Mouse (Mus musculus) cerebellum, postnatal 36 days (tissue): Measurements from ENCODE around the gene Atoh8.

ENCODE experiments used
- DNase-seq, 2 experiments: peaks; one replicate each; pipeline ENCODE4 v3.0.0; 2021 to 2022; ENCODE audit warnings: mixed read lengths in 2 of 2

Gene Atoh8

GRCm38 (mm10) chr6:72235098-72235806 is at the start of gene Atoh8:
Atoh8 (minus strand) TSS chr6:72235577.
- peak; percentile 70 to 73 for DNase-seq

GRCm38 (mm10) chr6:72283914-72284313 is 48.5 kb upstream of the Atoh8 start:
- peak; percentile 47 to 57 for DNase-seq

GRCm38 (mm10) chr6:72280410-72280998 is 45.1 kb upstream of the Atoh8 start:
- no peak for DNase-seq

DNA sequence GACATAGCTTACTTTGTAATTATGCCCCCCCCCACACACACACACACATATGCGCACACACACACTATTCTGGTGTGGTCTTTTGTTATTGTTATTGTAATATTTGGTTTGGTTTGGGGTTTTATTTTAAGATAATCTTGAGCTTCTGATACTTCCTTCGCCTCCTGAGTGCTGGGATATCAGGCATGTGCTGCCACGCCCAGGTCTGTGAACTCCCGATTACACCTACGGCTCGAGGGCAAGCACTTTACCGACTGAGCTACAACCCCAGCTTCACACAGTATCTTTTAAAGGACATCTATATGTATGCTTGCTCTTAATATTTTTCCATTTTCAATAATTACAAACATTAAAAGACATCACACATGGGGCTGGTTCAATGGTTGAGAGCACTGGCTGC is 44.1 kb upstream of the Atoh8 start:
- no peak for DNase-seq

GRCm38 (mm10) chr6:72278835-72279234 is 43.5 kb upstream of the Atoh8 start:
- DNase-seq, result no peak

DNA sequence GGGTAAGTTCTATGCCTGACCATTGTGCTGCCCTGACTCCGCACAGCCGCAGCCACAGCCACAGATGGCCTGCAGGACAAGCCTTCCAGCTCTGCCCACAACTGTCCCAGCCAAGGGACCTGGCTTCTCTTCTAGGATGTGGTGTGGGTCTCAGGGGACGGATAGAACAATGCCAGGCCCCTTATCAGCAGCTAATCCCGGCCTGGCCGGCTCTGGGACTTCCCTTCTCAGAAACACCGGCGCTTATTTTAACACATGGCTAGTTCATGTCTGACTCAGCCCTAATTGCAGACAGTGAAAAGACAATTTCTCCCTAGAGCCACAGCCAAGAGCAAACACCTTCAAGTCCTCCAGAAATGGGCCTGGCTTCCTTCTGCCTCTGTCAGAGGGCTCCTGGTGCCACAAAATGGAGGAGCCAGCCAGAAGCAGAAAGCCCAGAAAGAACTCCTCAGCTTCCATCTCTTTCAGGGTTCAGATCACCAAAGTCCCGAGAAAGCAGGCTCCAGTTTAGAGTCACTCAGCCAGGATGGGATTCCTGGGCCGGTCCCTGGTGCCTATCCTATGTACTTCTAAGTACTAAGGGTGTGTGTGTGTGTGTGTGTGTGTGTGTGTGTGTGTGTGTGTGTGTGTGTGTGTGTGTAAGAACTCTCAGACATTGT is 42.3 kb upstream of the Atoh8 start:
- DNase-seq, result no peak

DNA sequence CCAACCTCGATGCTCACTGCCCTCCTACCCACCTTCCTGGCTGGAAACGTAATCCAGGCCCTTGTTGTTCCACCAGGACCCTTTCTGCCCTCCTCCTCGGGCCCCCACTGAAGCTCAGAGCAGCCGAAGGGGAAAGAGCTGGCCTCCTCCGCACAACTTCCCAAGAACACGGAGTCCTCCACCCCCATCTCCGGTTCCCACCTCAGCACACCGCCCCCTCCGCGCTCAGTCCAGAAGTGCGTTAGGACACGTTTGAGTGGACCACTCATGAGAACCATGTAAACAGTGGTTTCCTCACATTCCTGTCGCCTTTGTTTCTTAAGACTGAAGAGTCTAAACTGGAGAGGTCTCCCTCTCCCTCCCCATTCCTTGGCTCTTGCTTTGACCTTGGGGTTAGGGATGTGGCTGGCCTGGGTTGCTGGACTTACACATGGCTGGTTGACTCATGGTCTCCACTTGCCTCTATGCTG is 41.6 kb upstream of the Atoh8 start:
- no peak for DNase-seq

GRCm38 (mm10) chr6:72276141-72276540 is 40.8 kb upstream of the Atoh8 start:
- no peak for DNase-seq

DNA sequence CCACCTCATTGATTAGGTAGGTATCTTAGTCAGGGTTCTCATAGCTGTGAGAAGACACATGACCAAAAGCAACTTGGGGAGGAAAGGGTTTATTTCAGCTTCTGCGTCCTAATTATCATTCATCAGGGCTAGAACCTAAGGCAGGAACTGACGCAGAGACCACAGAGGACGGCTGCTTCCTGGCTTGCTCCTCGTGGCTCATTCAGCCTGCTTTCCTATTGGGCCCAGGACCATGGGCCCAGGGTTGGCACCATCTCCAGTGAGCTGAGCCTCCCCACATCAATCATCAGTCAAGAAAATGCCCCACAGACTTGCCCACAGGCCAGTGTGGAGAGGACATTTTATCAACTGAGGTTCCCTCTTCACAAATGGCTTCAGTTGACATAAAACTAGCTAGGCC is 40.1 kb upstream of the Atoh8 start:
- no peak for DNase-seq

GRCm38 (mm10) chr6:72273153-72273552 is 37.8 kb upstream of the Atoh8 start:
- DNase-seq, result no peak

DNA sequence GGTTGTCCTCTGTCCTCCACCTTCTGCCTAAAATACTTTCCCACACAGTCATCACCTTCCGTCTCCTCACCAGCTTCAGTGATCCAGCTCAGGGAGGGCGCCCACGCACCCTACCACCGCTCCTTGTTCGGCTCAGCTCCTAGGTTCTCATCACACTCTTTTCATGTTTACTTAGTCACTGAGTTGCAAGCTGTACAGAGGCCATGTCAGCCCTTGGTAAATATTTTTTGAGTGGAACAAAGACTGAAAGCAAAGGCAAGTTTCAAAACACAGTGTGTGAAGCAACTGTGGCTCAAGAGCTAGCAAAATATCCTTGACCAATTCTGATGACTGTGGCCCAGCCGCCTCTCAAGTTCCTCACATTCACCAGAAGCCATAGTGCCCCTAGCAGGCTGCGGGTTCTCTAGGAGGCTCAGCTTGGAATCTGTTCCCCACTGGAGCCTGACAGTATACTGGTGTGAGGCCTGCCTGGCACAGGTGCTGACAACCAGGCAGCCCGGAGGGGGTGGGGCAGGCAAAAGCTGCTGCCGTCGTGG is 36.9 kb upstream of the Atoh8 start:
- no peak for DNase-seq

GRCm38 (mm10) chr6:72270952-72271519 is 35.7 kb upstream of the Atoh8 start:
- DNase-seq, result peak; percentile 84 to 85

DNA sequence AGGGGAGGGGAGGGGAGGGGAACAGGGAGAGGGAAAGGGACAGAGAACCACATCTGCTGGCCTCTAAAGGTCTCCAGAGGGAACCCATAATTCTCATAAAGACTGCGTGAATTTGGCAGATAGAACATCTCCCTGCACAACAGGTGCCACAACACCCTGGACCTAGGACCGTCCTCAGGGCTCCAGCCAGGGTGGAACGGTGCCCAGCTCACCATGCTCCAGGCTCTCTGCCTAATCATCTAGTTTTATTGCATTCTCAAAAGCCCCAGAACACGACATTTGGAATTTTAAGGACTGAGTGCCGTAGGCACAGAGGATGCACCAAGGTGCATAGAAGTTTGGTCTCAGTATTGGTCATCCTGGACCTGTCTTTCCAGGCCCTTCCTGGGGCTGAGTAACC is 34.9 kb upstream of the Atoh8 start:
- no peak for DNase-seq

DNA sequence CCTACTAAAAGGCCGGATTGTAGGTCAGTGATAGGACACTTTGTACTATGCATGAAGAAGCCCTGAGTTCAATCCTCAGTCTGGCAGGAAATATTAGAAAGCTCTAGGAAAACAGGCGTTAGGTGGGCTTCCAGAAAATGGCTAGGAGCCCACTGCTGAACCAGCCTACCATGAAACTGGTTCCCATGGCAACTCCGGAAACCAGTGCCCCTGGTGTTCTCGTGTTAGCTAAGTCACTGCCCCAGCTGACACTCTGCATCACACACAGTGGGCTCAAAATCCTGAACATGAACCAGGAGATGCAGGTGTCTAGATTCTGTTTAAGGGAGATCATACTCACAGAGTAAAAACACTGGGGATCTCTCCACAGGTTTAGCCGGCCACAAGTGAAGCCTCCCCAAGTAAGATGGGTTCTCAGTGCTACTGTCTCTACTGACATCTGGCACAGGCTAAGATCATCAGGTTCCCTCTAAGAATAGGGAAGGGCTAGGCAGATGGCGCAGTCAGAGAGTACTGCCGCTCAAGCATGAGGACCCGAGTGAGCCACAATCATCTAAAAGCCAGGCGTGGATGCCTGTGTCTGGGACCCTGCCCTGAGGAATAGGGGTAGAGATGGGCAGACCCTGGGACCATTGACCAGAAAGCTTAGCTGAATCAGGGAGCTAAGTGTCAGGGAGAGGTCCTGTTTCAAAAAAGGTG is 32.9 kb upstream of the Atoh8 start:
- no peak for DNase-seq

- no peak for DNase-seq
These were observed 30.3 kb upstream of the Atoh8 start for GRCm38 (mm10) chr6:72265664-72266063.

DNA sequence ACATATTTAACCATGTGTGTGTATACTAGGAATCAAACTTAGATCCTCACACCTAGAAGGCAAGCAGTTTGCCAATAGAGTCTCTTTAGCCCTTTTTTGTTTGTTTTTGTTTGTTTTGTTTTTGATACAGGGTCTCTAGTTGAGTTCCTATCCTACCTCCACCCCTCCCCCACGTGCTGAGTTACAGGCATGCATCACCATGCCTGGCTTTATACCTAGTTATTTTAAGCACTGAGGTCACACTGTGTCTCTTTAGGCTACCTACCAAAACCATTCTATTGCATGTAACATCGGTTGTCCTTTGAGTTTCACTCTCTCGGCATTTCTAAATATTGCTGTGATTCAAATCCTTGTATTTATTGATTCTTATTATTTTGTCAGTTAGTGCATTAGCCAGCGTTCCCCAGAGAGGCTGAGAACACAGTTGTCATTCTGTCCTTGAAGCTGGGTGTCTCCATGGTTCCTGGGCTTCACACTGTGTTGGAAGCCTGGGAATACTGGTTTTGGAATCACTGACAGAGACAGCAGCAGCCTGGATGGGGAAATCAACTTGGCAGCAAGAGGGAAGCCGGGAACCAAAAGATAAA is 28.4 kb upstream of the Atoh8 start:
- DNase-seq, result no peak

DNA sequence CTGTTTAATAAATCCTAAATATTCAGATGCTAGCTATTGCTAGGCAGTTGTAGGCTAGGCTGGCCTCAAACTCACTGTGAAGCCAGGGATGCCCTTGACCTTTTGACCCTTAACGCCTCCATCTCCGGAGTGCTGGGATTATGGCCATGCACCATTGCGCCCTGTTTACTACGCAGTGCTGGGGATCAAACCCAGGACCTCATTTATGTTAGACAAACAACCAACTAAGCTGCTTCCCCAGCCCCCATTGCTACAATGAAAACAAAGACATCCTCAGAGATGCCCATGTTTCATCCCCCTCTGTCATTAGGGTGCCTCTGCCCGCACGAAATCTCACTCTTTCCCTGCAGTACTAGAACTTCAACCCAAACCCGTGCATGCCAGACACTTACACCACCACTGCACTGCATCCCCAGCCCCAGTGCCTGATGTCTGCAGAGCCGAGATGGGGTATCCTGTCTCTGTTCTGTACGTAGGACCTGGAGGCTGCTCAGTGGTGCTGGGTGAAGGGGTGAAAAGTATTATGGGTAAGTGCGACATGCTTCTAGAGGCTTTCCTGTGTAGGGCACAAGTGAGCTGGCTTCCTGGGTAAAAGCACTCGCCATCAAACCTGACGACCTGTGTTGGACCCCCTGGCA is 26.4 kb upstream of the Atoh8 start:
- no peak for DNase-seq

GRCm38 (mm10) chr6:72260981-72261682 is 25.8 kb upstream of the Atoh8 start:
- DNase-seq, result peak; percentile 95 to 96

GRCm38 (mm10) chr6:72259474-72259873 is 24.1 kb upstream of the Atoh8 start:
- no peak for DNase-seq

- DNase-seq, result peak; percentile 72
These were observed 19.9 kb upstream of the Atoh8 start for GRCm38 (mm10) chr6:72255294-72255693.

GRCm38 (mm10) chr6:72254588-72255075 is 19.3 kb upstream of the Atoh8 start:
- DNase-seq, result no peak
